Mouse (Mus musculus) hindbrain, embryonic 16.5 days (tissue): ENCODE data around the gene Dpf2. TPM values are rescaled to one million over a fixed set of nuclear protein-coding genes. Genes with fewer than 3 reads are reported as not detected.
A peak's percentile ranks its signal among the peaks of the same experiment; 100 is the strongest.

Experiments
- ATAC-seq: fragments of 200-750 bp; cut with Nextera tagmentation; 2 replicates; pipeline ENCODE4 v1.8.0; 2017; ENCODE audit warnings: moderate TSS enrichment, moderate library complexity
- H3K27ac ChIP-seq: fragments of 300-500 bp; sonication (generic); 2 replicates; pipeline ENCODE4 v1.5.1; 2014; ENCODE audit warnings: low read depth, mild to moderate bottlenecking, control low read depth, low read length, moderate library complexity
- H3K27me3 ChIP-seq: fragments of 300-500 bp; sonication (generic); replicated peaks from 2 replicates; pipeline ENCODE4 v1.6.1; 2014; ENCODE audit warnings: low read length; ENCODE audit not compliant: control insufficient read depth, insufficient read depth
- H3K36me3 ChIP-seq: fragments of 300-500 bp; sonication (generic); 2 replicates; pipeline ENCODE4 v1.6.1; 2014; ENCODE audit warnings: mild to moderate bottlenecking, low read length, moderate library complexity, mixed read lengths; ENCODE audit not compliant: control insufficient read depth, insufficient read depth
- H3K4me1 ChIP-seq: fragments of 300-500 bp; sonication (generic); 2 replicates; pipeline ENCODE4 v1.6.1; 2014; ENCODE audit warnings: low read depth, low read length; ENCODE audit not compliant: control insufficient read depth, insufficient read depth
- H3K4me2 ChIP-seq: fragments of 300-500 bp; sonication (generic); 2 replicates; pipeline ENCODE4 v1.6.1; 2014; ENCODE audit warnings: mild to moderate bottlenecking, low read length, control low read depth, moderate library complexity
- H3K4me3 ChIP-seq: fragments of 300-500 bp; sonication (generic); 2 replicates; pipeline ENCODE4 v1.5.1; 2014; ENCODE audit warnings: mild to moderate bottlenecking, low read length, control low read depth, moderate library complexity
- H3K9ac ChIP-seq: fragments of 300-500 bp; sonication (generic); 2 replicates; pipeline ENCODE4 v1.6.1; 2014; ENCODE audit warnings: low read depth, mild to moderate bottlenecking, control low read depth, low read length, moderate library complexity
- H3K9me3 ChIP-seq: fragments of 300-500 bp; sonication (generic); 2 replicates; pipeline ENCODE4 v1.6.1; 2014; ENCODE audit warnings: mild to moderate bottlenecking, low read length, moderate library complexity; ENCODE audit not compliant: control insufficient read depth
- WGBS: fragments of 180-500 bp; shearing (Covaris S2); extraction: QIAGEN DNeasy Blood & Tissue Kit; methylation state at CpG from one replicate; pipeline ENCODE4 v1.1.7; 2014; 5-methylcytosine and 5-hydroxymethylcytosine counted together
- polyA plus RNA-seq: library from polyadenylated mRNA; unstranded; fragments of >200 nt; fragmentation: Nextera tagmentation; extraction: Ambion mirVana; gene quantifications from 2 replicates; pipeline ENCODE4 v1.2.1, GENCODE M21; 2015

Gene Dpf2
- polyA plus RNA-seq, 1 experiment from 2014 or later: 94.0 TPM

- Histone ChIP-seq H3K27me3 (no peaks in the 10 kb centered on the region), H3K36me3 (peaks cover 20% of the 10 kb centered on the region), H3K9me3 (no peaks in the 10 kb centered on the region), H3K4me1 (no peaks in the 10 kb centered on the region), H3K4me2 (no peak overlapping the region), H3K9ac (no peak overlapping the region), H3K4me3 (no peak overlapping the region), H3K27ac (no peak overlapping the region)
- ATAC-seq: no peak
- 93% methylated on average over 20 of the region's 20 CpGs for WGBS
Observed at GRCm38 (mm10) chr19:5864710-5865398, 48.0 kb downstream of the Dpf2 start.

- Histone ChIP-seq H3K4me2 (no peak overlapping the region), H3K9ac (no peak overlapping the region), H3K27me3 (no peaks in the 10 kb centered on the region), H3K4me1 (no peaks in the 10 kb centered on the region), H3K9me3 (no peaks in the 10 kb centered on the region), H3K36me3 (peaks cover 21% of the 10 kb centered on the region), H3K27ac (no peak overlapping the region), H3K4me3 (no peak overlapping the region)
- no peak for ATAC-seq
- 95% methylated on average over 5 of the region's 5 CpGs for WGBS
Observed at GRCm38 (mm10) chr19:5863776-5864175, 49.0 kb downstream of the Dpf2 start.

DNA sequence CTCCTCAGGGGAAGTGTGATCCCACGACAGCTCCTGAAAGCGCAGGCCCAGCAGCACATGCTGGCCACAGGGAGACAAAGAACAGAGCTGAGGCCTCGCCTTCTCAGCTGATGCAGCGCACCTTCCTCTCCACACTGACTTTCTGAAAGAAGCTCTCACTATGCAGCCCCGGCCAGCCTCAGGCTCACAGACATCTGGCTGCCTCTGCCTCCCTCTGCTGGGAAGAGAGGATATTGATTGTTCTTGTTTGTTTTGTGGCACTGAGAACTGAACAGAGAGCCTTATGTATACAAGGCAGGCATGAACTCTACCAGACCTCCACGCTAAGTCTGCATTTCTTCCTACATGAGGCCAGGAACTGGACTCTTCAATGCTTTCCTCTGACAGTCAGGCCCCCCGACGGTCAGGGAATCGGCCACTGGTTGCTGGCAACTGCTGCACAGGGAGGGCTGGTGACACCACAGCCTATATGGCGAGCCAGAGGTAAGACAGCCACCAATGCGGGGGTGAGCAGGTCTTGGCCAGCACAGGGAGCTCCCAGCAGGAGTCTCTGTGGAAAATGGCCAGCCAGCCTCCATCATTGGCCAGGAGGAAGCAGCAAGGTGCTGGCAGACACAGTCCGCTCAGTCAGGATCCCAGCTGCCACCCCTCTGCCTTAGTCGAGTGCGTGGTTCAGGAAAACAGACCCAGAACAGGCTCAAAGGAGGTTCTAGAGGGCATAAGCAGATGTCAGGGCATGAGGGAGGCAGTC is 50.3 kb downstream of the Dpf2 start:
- H3K36me3 ChIP-seq: peaks cover 24% of the 10 kb centered on the region

DNA sequence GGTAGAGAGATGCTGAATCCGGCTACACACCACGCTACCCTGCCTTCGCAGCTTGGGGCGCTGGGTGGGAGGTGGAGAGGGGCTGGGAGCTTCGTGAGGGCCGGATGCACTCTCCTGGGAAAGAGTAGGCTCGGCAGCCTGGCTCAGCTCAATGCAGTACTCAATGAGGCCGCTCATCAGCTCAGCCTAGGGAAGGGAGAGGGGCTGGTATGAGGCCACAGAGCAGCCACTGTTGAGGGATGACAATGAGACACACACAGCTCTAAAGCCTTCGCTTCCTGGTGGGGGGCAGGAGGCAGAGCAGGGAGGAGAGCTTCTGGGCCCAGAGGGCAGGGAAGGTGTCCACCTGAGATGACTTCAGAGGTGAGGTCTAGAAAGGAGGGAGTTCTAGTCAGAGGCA is 56.2 kb downstream of the Dpf2 start:
- WGBS: 85% methylated on average over 9 of the region's 9 CpGs
- H3K36me3 ChIP-seq: peaks cover 14% of the 10 kb centered on the region
- no peaks in the 10 kb centered on the region for H3K27me3 ChIP-seq
- H3K9ac ChIP-seq: no peak overlapping the region
- H3K4me3 ChIP-seq: no peak overlapping the region
- H3K27ac ChIP-seq: no peak overlapping the region
- H3K4me1 ChIP-seq: no peaks in the 10 kb centered on the region
- no peaks in the 10 kb centered on the region for H3K9me3 ChIP-seq
- no peak for ATAC-seq
- no peak overlapping the region for H3K4me2 ChIP-seq

More for the DNA sequence above, 50.3 kb downstream of the Dpf2 start:
- Histone ChIP-seq H3K9me3 (no peaks in the 10 kb centered on the region), H3K27me3 (no peaks in the 10 kb centered on the region), H3K4me2 (no peak overlapping the region), H3K4me3 (no peak overlapping the region), H3K9ac (no peak overlapping the region), H3K4me1 (no peaks in the 10 kb centered on the region), H3K27ac (no peak overlapping the region)
- 97% methylated on average over 14 of the region's 14 CpGs for WGBS
- no peak for ATAC-seq

GRCm38 (mm10) chr19:5852035-5852722 is 60.6 kb downstream of the Dpf2 start:
- ATAC-seq: no peak
- H3K36me3 ChIP-seq: peaks cover 4% of the 10 kb centered on the region; the same call in 1 of the 2 replicates
- no peaks in the 10 kb centered on the region for H3K27me3 ChIP-seq
- H3K4me1 ChIP-seq: peaks cover 27% of the 10 kb centered on the region
- peak overlapping the region; percentile 25 for H3K9ac ChIP-seq
- no peaks in the 10 kb centered on the region for H3K9me3 ChIP-seq
- H3K27ac ChIP-seq: no peak overlapping the region
- H3K4me2 ChIP-seq: no peak overlapping the region
- WGBS: 91% methylated on average over 12 of the region's 12 CpGs
- H3K4me3 ChIP-seq: no peak overlapping the region

GRCm38 (mm10) chr19:5851481-5851971 is 61.3 kb downstream of the Dpf2 start:
- WGBS: 71% methylated on average over 5 of the region's 5 CpGs
- Histone ChIP-seq H3K9me3 (no peaks in the 10 kb centered on the region), H3K27ac (no peak overlapping the region), H3K4me3 (no peak overlapping the region), H3K36me3 (peaks cover 4% of the 10 kb centered on the region; the same call in 1 of the 2 replicates), H3K27me3 (no peaks in the 10 kb centered on the region), H3K9ac (peak overlapping the region; percentile 25), H3K4me1 (peaks cover 33% of the 10 kb centered on the region), H3K4me2 (no peak overlapping the region)
- no peak for ATAC-seq

DNA sequence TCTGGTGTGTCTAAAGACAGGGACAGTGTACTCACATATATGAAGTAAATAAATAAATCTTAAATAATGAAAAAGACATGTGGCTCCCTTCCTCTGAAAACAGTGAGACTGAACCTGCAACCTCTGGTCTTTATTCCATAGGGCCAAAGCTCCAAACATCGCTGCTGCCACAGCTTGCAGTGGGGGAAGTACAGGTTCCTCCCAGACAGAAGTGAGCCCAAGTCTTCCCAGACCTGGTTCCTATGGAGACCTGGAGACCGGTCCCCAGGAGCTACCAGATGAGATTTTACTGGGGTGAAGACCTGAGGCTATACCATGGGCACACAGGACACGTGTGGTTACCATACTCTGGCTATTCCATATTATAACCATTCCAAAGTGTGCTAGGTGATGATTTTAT is 62.0 kb downstream of the Dpf2 start:
- Histone ChIP-seq H3K27ac (no peak overlapping the region), H3K9ac (no peak overlapping the region), H3K36me3 (peaks cover 4% of the 10 kb centered on the region; the same call in 1 of the 2 replicates), H3K4me2 (no peak overlapping the region), H3K4me1 (peaks cover 33% of the 10 kb centered on the region), H3K27me3 (no peaks in the 10 kb centered on the region), H3K4me3 (no peak overlapping the region), H3K9me3 (no peaks in the 10 kb centered on the region)
- no peak for ATAC-seq
- WGBS: 86% methylated on average over 3 of the region's 3 CpGs

DNA sequence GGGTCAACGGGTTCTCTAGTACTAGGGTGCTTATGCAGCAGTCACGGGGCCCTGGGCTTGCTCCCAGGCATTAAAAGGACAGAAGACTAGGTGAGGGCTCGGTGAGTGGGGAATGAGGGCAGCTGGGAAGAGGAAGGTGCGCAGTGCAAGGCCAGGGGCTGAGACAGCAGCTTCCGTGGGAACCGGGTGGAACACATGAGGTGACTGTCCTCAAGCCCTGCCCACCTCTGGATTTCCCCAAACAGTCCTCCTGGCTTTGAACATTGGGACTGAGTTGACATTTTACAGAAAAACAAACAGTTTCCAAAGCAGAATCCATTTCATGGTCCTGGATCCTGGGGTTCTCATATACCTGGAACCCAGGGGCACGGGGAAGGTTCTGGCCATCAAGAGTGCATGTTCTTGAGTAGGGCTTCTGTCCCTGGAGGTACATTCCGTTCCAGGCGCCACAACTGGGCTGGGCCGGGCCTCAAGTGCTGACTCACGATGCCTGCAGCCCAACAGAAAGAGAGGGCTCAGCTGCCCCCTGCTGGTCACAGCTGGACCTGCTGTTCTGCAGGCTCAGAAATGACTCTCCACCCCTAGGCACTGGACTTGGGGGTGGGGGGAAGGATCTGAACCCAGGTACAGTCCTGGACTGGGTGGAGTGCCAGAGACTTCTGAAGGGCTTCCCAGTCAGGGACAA is 62.8 kb downstream of the Dpf2 start:
- H3K4me3 ChIP-seq: no peak overlapping the region
- H3K27me3 ChIP-seq: no peaks in the 10 kb centered on the region
- WGBS: 31% methylated on average over 11 of the region's 11 CpGs
- H3K36me3 ChIP-seq: peaks cover 4% of the 10 kb centered on the region; the same call in 1 of the 2 replicates
- no peak overlapping the region for H3K27ac ChIP-seq
- peak overlapping the region; percentile 28; the same call in 1 of the 2 replicates for H3K4me2 ChIP-seq
- ATAC-seq: peak; percentile 13; the same call in 1 of the 2 replicates
- H3K9ac ChIP-seq: no peak overlapping the region; the same call in 1 of the 2 replicates
- H3K4me1 ChIP-seq: peaks cover 36% of the 10 kb centered on the region
- H3K9me3 ChIP-seq: no peaks in the 10 kb centered on the region
